Mouse (Mus musculus): ENCODE results near the gene Mpp4. TPM values are rescaled to one million over a fixed set of nuclear protein-coding genes. Genes with fewer than 3 reads are reported as not detected.

Gene Mpp4
- 1 to 10 TPM in 4 of 26 experiments, under 1 TPM in 17, not detected in 5; 0.25 to 1.9 (median 0.73) TPM for total RNA-seq (2018; cell fraction: chromatin; rRNA removed)
- total RNA-seq (2018; cell fraction: cytosol; rRNA removed), result under 1 TPM in 25 of 26 experiments, not detected in 1; 0.06 to 0.55 (median 0.15) TPM
- total RNA-seq (2018; cell fraction: nucleus; rRNA removed), result 1 to 10 TPM in 5 of 26 experiments, under 1 TPM in 18, not detected in 3; 0.20 to 2.3 (median 0.60) TPM
- polyA plus RNA-seq (2018), result 0.09 to 0.40 TPM (median 0.16 TPM) in 3 replicates

- Histone ChIP-seq H3K27ac (no peak within 1 kb of the TSS), H3K79me2 (ENCODE audit: inconsistent target) (no peaks in the 10 kb centered on the region), H3K4me3 (ENCODE audit: inconsistent target) (no peak within 1 kb of the TSS), H3K36me3 (ENCODE audit: inconsistent target) (peaks cover 24% of the 10 kb centered on the region)
- WGBS (ENCODE audit: missing documents), result 19% methylated on average over 12 of the region's 12 CpGs
These were observed at the start of gene Mpp4 for GRCm38 (mm10) chr1:59163030-59163461. Gene Mpp4, minus strand, starts transcription at chr1:59163389.

GRCm38 (mm10) chr1:59212951-59213350, 49.8 kb upstream of the Mpp4 start:
- no peak overlapping the region for H3K4me3 ChIP-seq (ENCODE audit: inconsistent target)
- WGBS (ENCODE audit: missing documents), result no CpG with 5 or more reads among the region's 1 CpGs
- no peaks in the 10 kb centered on the region for H3K79me2 ChIP-seq (ENCODE audit: inconsistent target)
- H3K36me3 ChIP-seq (ENCODE audit: inconsistent target), result peaks cover 33% of the 10 kb centered on the region
- H3K27ac ChIP-seq, result no peak overlapping the region

- H3K79me2 ChIP-seq (ENCODE audit: inconsistent target), result no peaks in the 10 kb centered on the region
- H3K36me3 ChIP-seq (ENCODE audit: inconsistent target), result peaks cover 39% of the 10 kb centered on the region
- no peak overlapping the region for H3K4me3 ChIP-seq (ENCODE audit: inconsistent target)
- WGBS (ENCODE audit: missing documents), result 91% methylated on average over 5 of the region's 5 CpGs
- H3K27ac ChIP-seq, result no peak overlapping the region
These were observed 49.0 kb upstream of the Mpp4 start for GRCm38 (mm10) chr1:59212076-59212779.

- WGBS (ENCODE audit: missing documents), result 94% methylated on average over 4 of the region's 4 CpGs
- Histone ChIP-seq H3K79me2 (ENCODE audit: inconsistent target) (no peaks in the 10 kb centered on the region), H3K36me3 (ENCODE audit: inconsistent target) (peaks cover 39% of the 10 kb centered on the region), H3K4me3 (ENCODE audit: inconsistent target) (no peak overlapping the region), H3K27ac (no peak overlapping the region)
These were observed 48.5 kb upstream of the Mpp4 start for GRCm38 (mm10) chr1:59211651-59212050.

- H3K36me3 ChIP-seq (ENCODE audit: inconsistent target), result peaks cover 29% of the 10 kb centered on the region
- 100% methylated on average over 1 of the region's 1 CpGs for WGBS (ENCODE audit: missing documents)
- no peaks in the 10 kb centered on the region for H3K79me2 ChIP-seq (ENCODE audit: inconsistent target)
- H3K4me3 ChIP-seq (ENCODE audit: inconsistent target), result no peak overlapping the region
- no peak overlapping the region for H3K27ac ChIP-seq
These were observed 45.1 kb upstream of the Mpp4 start for GRCm38 (mm10) chr1:59208331-59208730.

- WGBS (ENCODE audit: missing documents), result 88% methylated on average over 1 of the region's 1 CpGs
- Histone ChIP-seq H3K36me3 (ENCODE audit: inconsistent target) (peaks cover 41% of the 10 kb centered on the region), H3K4me3 (ENCODE audit: inconsistent target) (no peak overlapping the region), H3K79me2 (ENCODE audit: inconsistent target) (no peaks in the 10 kb centered on the region), H3K27ac (no peak overlapping the region)
These were observed 41.3 kb upstream of the Mpp4 start for GRCm38 (mm10) chr1:59204489-59204888.

GRCm38 (mm10) chr1:59202367-59202766, 39.2 kb upstream of the Mpp4 start:
- no peaks in the 10 kb centered on the region for H3K79me2 ChIP-seq (ENCODE audit: inconsistent target)
- peaks cover 27% of the 10 kb centered on the region; the same call in 1 of the 2 replicates for H3K36me3 ChIP-seq (ENCODE audit: inconsistent target)
- H3K4me3 ChIP-seq (ENCODE audit: inconsistent target), result no peak overlapping the region
- WGBS (ENCODE audit: missing documents), result 96% methylated on average over 10 of the region's 10 CpGs
- H3K27ac ChIP-seq, result no peak overlapping the region

GRCm38 (mm10) chr1:59201561-59201960, 38.4 kb upstream of the Mpp4 start:
- no peak overlapping the region for H3K4me3 ChIP-seq (ENCODE audit: inconsistent target)
- no peak overlapping the region for H3K27ac ChIP-seq
- peaks cover 25% of the 10 kb centered on the region; the same call in 1 of the 2 replicates for H3K36me3 ChIP-seq (ENCODE audit: inconsistent target)
- WGBS (ENCODE audit: missing documents), result 86% methylated on average over 1 of the region's 1 CpGs
- H3K79me2 ChIP-seq (ENCODE audit: inconsistent target), result no peaks in the 10 kb centered on the region

GRCm38 (mm10) chr1:59200960-59201359, 37.8 kb upstream of the Mpp4 start:
- H3K4me3 ChIP-seq (ENCODE audit: inconsistent target), result no peak overlapping the region
- peaks cover 25% of the 10 kb centered on the region; the same call in 1 of the 2 replicates for H3K36me3 ChIP-seq (ENCODE audit: inconsistent target)
- H3K27ac ChIP-seq, result no peak overlapping the region
- H3K79me2 ChIP-seq (ENCODE audit: inconsistent target), result no peaks in the 10 kb centered on the region
- WGBS (ENCODE audit: missing documents), result 87% methylated on average over 5 of the region's 5 CpGs

- peaks cover 39% of the 10 kb centered on the region for H3K36me3 ChIP-seq (ENCODE audit: inconsistent target)
- WGBS (ENCODE audit: missing documents), result 28% methylated on average over 6 of the region's 6 CpGs
- no peak overlapping the region for H3K4me3 ChIP-seq (ENCODE audit: inconsistent target)
- H3K27ac ChIP-seq, result no peak overlapping the region
- H3K79me2 ChIP-seq (ENCODE audit: inconsistent target), result no peaks in the 10 kb centered on the region
These were observed 31.8 kb upstream of the Mpp4 start for GRCm38 (mm10) chr1:59194979-59195378.

- H3K36me3 ChIP-seq (ENCODE audit: inconsistent target), result peaks cover 32% of the 10 kb centered on the region; the same call in 1 of the 2 replicates
- no peak overlapping the region for H3K4me3 ChIP-seq (ENCODE audit: inconsistent target)
- 94% methylated on average over 5 of the region's 5 CpGs for WGBS (ENCODE audit: missing documents)
- H3K79me2 ChIP-seq (ENCODE audit: inconsistent target), result no peaks in the 10 kb centered on the region
- H3K27ac ChIP-seq, result no peak overlapping the region
These were observed 24.6 kb upstream of the Mpp4 start for GRCm38 (mm10) chr1:59187786-59188185.

- 94% methylated on average over 10 of the region's 10 CpGs for WGBS (ENCODE audit: missing documents)
- H3K79me2 ChIP-seq (ENCODE audit: inconsistent target), result no peaks in the 10 kb centered on the region
- H3K36me3 ChIP-seq (ENCODE audit: inconsistent target), result peaks cover 35% of the 10 kb centered on the region; the same call in 1 of the 2 replicates
- no peak overlapping the region for H3K4me3 ChIP-seq (ENCODE audit: inconsistent target)
- no peak overlapping the region for H3K27ac ChIP-seq
These were observed 23.1 kb upstream of the Mpp4 start for GRCm38 (mm10) chr1:59186317-59186716.

GRCm38 (mm10) chr1:59185410-59185809, 22.2 kb upstream of the Mpp4 start:
- Histone ChIP-seq H3K36me3 (ENCODE audit: inconsistent target) (peaks cover 26% of the 10 kb centered on the region; the same call in 1 of the 2 replicates), H3K4me3 (ENCODE audit: inconsistent target) (no peak overlapping the region), H3K27ac (no peak overlapping the region), H3K79me2 (ENCODE audit: inconsistent target) (no peaks in the 10 kb centered on the region)
- 96% methylated on average over 6 of the region's 9 CpGs for WGBS (ENCODE audit: missing documents)

- Histone ChIP-seq H3K4me3 (ENCODE audit: inconsistent target) (no peak overlapping the region), H3K36me3 (ENCODE audit: inconsistent target) (peaks cover 42% of the 10 kb centered on the region), H3K79me2 (ENCODE audit: inconsistent target) (no peaks in the 10 kb centered on the region), H3K27ac (no peak overlapping the region)
- WGBS (ENCODE audit: missing documents), result 91% methylated on average over 4 of the region's 4 CpGs
These were observed 19.9 kb upstream of the Mpp4 start for GRCm38 (mm10) chr1:59183045-59183444.

GRCm38 (mm10) chr1:59182373-59182772, 19.2 kb upstream of the Mpp4 start:
- Histone ChIP-seq H3K4me3 (ENCODE audit: inconsistent target) (no peak overlapping the region), H3K79me2 (ENCODE audit: inconsistent target) (no peaks in the 10 kb centered on the region), H3K27ac (no peak overlapping the region), H3K36me3 (ENCODE audit: inconsistent target) (peaks cover 49% of the 10 kb centered on the region)
- WGBS (ENCODE audit: missing documents), result 90% methylated on average over 2 of the region's 2 CpGs
